Mouse (Mus musculus) urinary bladder, postnatal 25 days (tissue): ENCODE data around the gene Syce2.

ENCODE experiments used
- DNase-seq: peaks from one replicate; pipeline ENCODE4 v3.0.0; 2022; ENCODE audit warnings: low spot score

The Syce2 gene

GRCm38 (mm10) chr8:84844397-84845070, 27.4 kb upstream of the Syce2 start:
- DNase-seq: no peak

DNA sequence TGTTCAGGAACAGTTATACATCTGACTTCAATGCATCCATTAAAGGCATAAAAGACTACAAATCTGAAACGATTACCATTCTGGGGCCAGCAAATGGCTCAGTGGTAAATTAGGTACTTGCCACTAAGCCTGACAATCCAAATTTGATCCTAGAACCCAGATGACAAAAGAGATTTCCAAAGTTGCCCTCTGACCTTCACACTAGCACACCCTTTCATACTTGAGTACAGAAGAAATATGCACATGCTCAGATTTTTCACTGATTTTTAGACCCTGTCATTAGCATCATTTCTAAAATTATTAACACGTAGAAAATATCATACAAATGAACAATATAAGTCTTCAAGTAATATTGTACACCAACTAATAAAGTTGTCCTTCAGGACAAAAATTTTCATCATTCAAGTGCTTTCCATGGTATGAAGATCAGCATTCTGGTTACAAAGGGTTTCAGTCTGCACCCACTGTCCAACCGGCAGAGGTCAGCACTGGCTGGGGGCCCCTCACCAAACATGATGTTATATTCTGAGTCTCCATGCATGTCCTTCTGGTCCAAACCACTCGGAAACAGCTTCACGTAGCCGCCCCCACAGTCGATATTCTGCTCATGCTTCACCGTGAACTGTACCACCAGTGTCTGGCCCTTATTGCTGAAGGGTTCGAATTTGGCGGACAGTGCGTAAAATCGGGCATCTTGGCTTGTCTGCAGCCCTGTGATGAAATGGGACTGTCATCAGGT, 26.4 kb upstream of the Syce2 start:
- DNase-seq: no peak

DNA sequence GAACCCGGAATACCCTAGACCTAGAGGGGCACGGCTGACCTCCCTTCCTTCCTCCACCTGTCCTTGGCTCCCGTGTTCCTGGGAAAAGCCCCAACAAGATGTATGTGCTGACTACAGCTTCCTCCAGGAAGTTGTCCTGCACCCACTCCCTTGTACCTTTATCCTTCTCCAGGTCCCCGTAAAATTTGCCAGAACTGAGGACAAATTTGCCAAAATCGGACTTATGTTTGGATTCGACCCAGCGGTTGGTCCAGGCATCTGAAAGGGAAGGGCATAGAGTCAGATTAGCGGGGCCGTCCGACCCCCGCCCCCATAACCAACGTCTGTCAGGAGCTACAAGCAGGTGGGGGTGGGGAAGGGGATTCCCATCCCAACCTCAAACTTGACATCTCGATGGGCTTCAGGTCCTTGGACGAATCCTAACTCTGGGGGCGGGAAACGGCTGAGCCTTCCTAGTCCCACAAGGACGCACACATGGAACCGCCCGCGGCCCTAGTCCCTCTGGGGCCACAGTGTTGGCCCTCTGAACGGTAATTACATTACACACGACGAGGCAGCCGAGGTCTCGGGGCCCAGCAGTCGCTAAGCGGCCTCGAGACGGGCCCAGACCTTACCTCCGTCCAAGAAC, 25.7 kb upstream of the Syce2 start:
- DNase-seq: no peak

DNA sequence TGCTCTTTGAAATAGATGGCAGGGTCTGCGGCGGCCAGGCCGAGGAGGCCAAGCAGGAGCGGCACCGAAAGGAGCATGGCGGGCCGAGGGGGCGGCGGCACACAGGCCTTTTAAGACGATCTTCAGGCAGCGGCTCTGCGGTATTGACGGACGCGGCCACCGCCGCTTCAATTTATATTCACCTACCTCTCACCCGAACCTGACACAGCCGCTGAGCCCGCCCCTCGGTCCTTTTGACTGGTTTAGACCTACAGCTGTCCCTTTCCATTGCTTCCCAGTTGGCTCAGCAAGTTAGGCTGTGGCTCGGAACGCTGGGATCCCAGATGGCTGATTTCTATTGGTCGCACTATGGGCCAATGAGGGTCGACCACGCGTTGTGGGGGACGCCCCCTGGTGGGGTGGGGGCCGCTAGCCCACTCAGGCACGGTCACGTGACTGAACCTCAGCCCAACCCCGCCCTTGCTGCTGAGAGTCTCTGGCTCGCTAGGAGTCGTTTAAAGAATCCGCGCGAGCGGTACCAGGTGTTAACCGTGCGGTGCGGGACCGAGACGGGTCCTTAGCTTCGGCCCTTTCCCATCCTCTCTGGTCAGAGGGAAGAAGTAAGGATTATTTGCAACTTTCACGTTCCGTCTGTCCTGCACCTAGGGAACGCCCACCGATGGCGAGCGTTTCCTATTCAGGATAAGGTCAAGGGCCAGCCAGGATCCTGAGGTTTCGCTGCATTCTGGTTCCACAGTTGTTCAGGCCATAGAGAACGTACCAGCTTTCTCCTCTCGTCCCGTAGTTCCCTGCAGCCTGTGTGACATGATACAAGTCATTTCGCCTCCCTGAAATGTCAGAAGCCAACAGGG, 25.0 kb upstream of the Syce2 start, which contains the start of gene Calr:
Calr (minus strand) TSS at position 213 of the 851 bp plus-strand sequence.
- DNase-seq: peak; percentile 97

- DNase-seq: no peak
These were observed 24.1 kb upstream of the Syce2 start for GRCm38 (mm10) chr8:84847684-84848435.

- no peak for DNase-seq
These were observed 15.5 kb upstream of the Syce2 start for GRCm38 (mm10) chr8:84856434-84856833.

DNA sequence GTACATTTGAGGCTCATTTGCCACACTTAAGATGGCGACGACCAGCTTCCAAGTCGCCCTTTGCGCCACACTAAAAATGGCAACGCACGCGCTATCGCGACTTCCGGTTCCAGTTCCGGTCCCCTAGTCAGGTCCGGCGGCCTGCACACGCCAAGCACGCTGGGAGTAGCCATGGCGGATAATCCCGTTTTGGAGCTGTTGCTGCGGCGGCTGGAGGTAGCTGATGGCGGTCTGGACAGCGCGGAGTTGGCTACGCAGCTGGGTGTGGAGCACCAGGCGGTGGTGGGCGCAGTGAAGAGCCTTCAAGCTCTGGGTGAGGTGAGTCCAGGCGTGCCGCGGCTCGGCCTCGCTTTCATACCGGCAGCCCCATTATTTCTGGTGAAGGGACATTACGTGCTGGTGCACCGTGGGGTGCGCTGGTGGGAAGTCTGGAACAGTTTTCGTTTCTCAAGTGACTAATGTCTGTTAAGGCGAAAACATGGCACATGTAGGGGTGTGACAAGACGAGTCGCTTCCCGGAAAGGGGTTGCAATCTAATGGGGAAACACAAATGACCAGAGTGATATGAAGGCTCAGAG, 15.0 kb upstream of the Syce2 start, which contains the start of gene Farsa:
Farsa (plus strand) TSS at position 126 of the 578 bp plus-strand sequence.
- DNase-seq: peak; percentile 90

DNA sequence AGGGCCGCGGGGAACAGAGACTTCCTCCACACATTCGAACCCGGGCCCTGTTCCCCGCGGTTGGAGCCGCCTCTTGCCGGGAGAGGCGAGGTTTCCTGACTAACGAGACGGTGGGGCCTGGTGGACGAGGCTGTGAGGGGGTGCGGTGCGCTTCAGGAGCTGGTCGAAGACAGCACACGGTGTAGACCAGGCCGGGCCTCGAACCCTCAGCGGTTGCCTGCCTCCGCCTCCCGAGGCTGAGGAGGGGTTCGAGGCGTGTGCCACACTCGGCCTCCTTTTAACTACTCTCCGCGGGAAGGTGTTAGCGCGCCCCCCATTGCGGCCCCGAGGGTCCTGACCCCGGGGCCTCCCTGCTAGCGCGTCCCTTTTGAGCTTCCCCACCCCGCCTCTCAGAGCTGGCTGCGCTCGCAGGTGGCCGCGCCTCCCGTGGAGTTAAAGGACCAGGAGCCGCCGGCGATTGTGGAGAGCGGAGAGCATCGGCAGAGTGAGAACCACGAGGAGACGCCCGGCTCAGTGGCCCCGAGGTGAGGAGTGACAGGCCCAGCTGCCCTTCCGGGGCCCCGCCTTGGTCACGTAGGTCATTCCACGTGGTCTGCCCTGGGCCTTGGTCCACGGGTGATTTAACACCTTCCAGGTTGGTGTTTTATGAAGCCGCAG, 526 bp downstream of the Syce2 start:
- DNase-seq: peak; percentile 29

GRCm38 (mm10) chr8:84873016-84873415, 1.1 kb downstream of the Syce2 start:
- DNase-seq: no peak

DNA sequence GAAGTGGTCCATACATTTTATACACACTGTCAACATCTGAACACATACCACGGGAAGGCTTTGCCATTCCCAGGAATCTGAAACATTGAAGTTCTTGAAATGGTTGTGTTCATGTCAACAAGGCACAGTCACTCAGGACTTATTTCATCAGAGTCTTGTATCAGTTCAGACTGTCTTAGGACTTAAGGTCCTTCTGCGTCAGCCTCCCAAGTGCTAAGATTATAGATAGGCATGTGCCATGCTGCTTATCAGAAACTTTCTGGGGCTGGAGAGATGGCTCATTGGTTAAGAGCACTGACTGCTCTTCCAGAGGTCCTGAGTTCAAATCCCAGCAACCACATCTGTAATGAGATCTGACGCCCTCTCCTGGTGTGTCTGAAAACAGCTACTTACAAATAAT, 2.4 kb downstream of the Syce2 start:
- no peak for DNase-seq

DNA sequence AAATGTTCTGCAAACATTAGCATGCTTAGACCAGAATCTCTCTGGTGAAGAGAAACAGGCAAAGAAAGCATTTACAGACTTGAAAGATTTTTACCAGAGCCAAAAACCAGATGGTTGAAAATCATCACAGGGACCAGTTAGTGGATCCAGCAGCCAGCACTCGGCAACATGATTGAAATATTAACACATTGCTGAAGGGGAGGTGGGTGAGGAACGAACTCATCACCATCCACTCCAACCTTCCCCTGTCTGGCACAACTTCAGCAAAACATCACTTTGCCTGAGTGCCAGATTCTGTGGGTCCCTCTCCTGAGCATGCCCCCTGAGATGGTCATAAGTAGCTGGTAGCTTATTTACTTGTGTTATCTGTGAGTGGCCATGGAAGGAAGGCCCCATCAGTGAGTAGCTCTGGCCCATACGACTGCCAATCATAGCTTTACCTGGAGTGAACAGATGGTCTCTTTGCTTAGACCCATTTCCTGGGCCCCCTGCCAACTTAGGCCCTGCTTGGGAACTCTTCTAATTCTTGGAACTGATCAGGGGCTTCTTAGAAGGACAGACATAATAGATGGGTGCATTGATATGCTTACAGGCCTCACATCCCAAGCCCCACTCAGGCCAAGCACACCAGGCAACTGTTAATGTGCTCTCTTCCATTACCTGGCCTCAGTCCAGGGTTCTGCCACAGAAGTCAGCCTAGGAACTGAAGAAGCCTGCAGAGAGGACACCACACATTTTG, 5.6 kb downstream of the Syce2 start:
- DNase-seq: no peak

DNA sequence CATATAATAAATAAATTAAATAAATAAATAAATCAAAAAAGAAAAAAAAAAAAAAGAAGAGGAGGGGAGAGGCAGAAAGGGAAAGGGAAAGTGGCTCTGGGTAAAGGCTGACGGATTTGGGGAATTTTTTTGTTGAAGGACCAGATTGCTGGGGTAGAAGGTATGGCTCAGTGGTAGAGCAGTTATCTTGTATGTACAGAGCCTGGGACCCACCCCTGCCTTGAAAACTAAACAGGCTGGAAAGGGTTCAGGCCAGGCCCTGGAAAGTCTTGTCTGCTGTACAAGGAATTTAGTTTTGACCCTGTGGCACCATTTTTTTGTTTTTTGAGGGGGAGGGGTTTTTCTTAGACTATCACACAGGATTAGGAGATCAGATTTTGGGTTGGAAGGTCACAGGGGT, 7.0 kb downstream of the Syce2 start:
- DNase-seq: no peak

GRCm38 (mm10) chr8:84884728-84885127, 12.8 kb downstream of the Syce2 start:
- DNase-seq: no peak

DNA sequence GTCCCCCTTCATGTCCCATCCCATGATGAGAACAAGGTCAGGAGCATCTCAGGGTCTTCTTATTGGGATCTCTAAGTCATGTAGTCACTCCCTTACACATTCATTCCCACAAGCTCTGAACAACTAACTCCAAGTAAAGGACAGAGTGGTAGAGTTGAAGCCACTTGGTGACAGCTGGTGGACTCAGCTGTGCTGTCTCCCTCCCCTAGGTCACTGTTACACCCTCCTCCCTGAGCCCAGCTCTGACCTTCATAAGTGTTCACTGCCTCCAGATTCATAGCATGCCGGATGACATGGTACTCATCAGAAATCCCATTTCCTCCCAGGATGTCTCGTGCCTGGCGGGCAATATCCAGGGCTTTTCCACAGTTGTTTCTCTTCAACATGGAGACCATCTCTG, 16.4 kb downstream of the Syce2 start:
- no peak for DNase-seq

GRCm38 (mm10) chr8:84889141-84889540, 17.2 kb downstream of the Syce2 start:
- no peak for DNase-seq

- no peak for DNase-seq
These were observed 21.2 kb downstream of the Syce2 start for GRCm38 (mm10) chr8:84892993-84893708.

DNA sequence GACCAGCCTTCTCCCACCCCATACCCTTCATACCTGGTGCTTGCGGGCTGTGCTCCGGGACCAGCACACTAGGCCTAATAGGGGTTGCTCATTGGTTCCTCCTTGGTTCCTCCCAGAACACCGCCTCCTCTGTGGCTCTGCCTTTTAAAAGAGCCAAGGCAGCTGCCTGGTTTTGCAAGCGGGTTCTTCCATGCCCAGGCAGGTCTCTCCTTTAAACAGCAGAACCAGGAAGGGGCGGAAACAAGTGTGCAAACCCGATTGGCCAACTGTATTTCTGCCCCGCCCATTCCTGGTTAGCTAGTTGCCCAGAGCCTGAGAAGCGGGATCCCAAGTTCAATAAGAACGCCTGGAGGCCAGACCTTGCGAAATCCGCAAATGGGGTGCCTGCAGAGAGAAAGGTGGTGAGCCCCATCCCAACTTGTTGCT, 21.8 kb downstream of the Syce2 start, which contains the start of gene Gcdh:
Gcdh (minus strand) TSS at position 213 of the 426 bp plus-strand sequence.
- peak; percentile 77 for DNase-seq

GRCm38 (mm10) chr8:84895963-84896362, 24.1 kb downstream of the Syce2 start:
- DNase-seq: no peak

- no peak for DNase-seq
These were observed 29.2 kb downstream of the Syce2 start for GRCm38 (mm10) chr8:84901071-84901470.
